Mouse (Mus musculus): ENCODE measurements at regions not wholly inside any gene's neighbourhood (a gene's known extent, or its start where the extent isn't known, plus 50 kb on each side); places are given as distances from the start of the nearest gene placed in this dataset.

DNA sequence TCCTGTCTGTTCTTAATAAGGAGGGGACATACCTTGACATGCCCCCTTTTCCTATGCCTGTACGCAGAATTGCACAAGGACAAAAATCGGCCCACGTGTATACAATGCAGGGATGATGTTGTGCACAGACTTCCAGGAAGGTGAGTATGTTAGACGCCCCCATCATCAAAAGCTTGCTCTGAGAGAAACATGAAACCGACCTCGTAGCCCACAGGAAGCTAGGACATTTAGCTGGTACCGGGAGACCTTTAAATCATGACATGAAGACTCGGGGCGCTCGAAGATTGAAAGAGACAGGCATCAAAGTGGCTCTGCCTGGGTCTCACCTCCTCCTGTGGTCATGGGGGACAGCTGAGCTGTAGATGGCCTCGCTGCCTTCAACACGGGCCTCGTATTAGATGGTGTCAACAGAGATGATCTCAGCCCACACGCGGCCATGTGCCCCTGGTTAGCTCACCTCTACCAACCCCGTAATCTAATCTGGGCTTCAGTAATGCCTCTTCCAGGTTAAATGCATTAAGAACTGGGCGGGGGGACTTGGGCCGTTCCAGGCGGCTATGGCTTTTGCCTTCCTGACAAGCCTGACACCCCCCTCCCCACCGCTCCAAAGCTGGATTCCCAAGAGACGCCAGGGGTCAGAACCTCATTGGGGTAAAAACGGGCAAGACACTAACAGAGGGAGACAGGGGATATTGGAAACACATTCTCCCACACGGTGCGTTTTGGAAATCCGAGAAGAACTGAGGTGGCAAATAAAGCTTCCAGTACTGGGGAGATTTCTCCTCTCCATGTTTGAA, 520.9 kb upstream of the Tbx3 start:
- no peak overlapping the region for H3K4me3 ChIP-seq (ENCODE audit: control insufficient read depth in 1 of 2, insufficient read depth in 1 of 2, low read depth in 2 of 2, low read length in 2 of 2)
- H3K4me1 ChIP-seq (ENCODE audit: control insufficient read depth in 1 of 2, insufficient read depth in 2 of 2, low read length in 2 of 2): no peaks in the 10 kb centered on the region
- TF ChIP-seq SMC3 (IDR thresholded peaks at IDR 0.05; ENCODE audit: low read depth, low read length): no peak
- no peaks in the 10 kb centered on the region for H3K79me2 ChIP-seq (ENCODE audit: control insufficient read depth, insufficient read depth, low read length, poor library complexity)
- no peaks in the 10 kb centered on the region for H3K9me3 ChIP-seq (replicated peaks; ENCODE audit: insufficient read depth, low read length)
- no peak overlapping the region for H3K27ac ChIP-seq (ENCODE audit: control insufficient read depth, low read depth, low read length)
- no peak for DNase-seq (ENCODE audit: low read depth, low spot score)
- no peaks in the 10 kb centered on the region for H3K36me3 ChIP-seq (ENCODE audit: control insufficient read depth in 1 of 2, insufficient read depth in 2 of 2, low read length in 2 of 2)
- H3K9ac ChIP-seq (ENCODE audit: control insufficient read depth, low read depth, low read length, poor library complexity, severe bottlenecking): no peak overlapping the region
- no peaks in the 10 kb centered on the region for H3K27me3 ChIP-seq (ENCODE audit: control insufficient read depth in 1 of 2, insufficient read depth in 2 of 2, low read length in 2 of 2)

GRCm38 (mm10) chr5:119153086-119153485, 517.4 kb upstream of the Tbx3 start:
- H3K9me3 ChIP-seq (replicated peaks; ENCODE audit: insufficient read depth, low read length): no peaks in the 10 kb centered on the region
- no peak for DNase-seq (ENCODE audit: low read depth, low spot score)
- TF ChIP-seq NELFE (IDR thresholded peaks at IDR 0.05; ENCODE audit: low read depth, low read length) (no peak), ZC3H11A (IDR thresholded peaks at IDR 0.05; ENCODE audit: low read depth, low read length) (no peak), USF1 (IDR thresholded peaks at IDR 0.05; ENCODE audit: low read depth, low read length) (no peak), SMC3 (IDR thresholded peaks at IDR 0.05; ENCODE audit: low read depth, low read length) (no peak), RCOR1 (IDR thresholded peaks at IDR 0.05; ENCODE audit: low read depth, low read length) (no peak), USF2 (IDR thresholded peaks at IDR 0.05; ENCODE audit: borderline replicate concordance in 1 of 2, insufficient read depth in 1 of 2, low read depth in 1 of 2, low read length in 2 of 2) (no peak), POLR2A (IDR thresholded peaks at IDR 0.05; ENCODE audit: control insufficient read depth in 1 of 2, insufficient read depth in 1 of 2, low read depth in 1 of 2, low read length in 2 of 2, poor library complexity in 1 of 2) (no peak), HCFC1 (IDR thresholded peaks at IDR 0.05; ENCODE audit: low read depth, low read length) (no peak), MEF2A (IDR thresholded peaks at IDR 0.05; ENCODE audit: extremely low read depth, insufficient replicate concordance, low read depth, low read length, poor library complexity, severe bottlenecking) (no peak), ZKSCAN1 (IDR thresholded peaks at IDR 0.05; ENCODE audit: low read depth, low read length) (no peak), CTCF (IDR thresholded peaks at IDR 0.05 in 2 of 3, conservative IDR thresholded peaks at IDR 0.05 in 1 of 3; ENCODE audit: control insufficient read depth in 1 of 3, insufficient read depth in 1 of 3, low read depth in 2 of 3, low read length in 3 of 3, poor library complexity in 1 of 3, severe bottlenecking in 1 of 3) (no peak), POLR2AphosphoS2 (IDR thresholded peaks at IDR 0.05; ENCODE audit: low read length) (no peak), CHD2 (IDR thresholded peaks at IDR 0.05; ENCODE audit: low read length) (no peak), MYC (IDR thresholded peaks at IDR 0.05; ENCODE audit: low read depth, low read length) (no peak), NRF1 (IDR thresholded peaks at IDR 0.05; ENCODE audit: insufficient read depth, low read depth, low read length, poor library complexity, severe bottlenecking) (no peak), GABPA (IDR thresholded peaks at IDR 0.05; ENCODE audit: low read depth, low read length) (no peak)

More at GRCm38 (mm10) chr5:119153086-119153485, 517.4 kb upstream of the Tbx3 start:
- no peaks in the 10 kb centered on the region for H3K79me2 ChIP-seq (ENCODE audit: control insufficient read depth, insufficient read depth, low read length, poor library complexity)
- H3K4me3 ChIP-seq (ENCODE audit: control insufficient read depth in 1 of 2, insufficient read depth in 1 of 2, low read depth in 2 of 2, low read length in 2 of 2): no peak overlapping the region
- H3K27ac ChIP-seq (ENCODE audit: control insufficient read depth, low read depth, low read length): no peak overlapping the region
- H3K27me3 ChIP-seq (ENCODE audit: control insufficient read depth in 1 of 2, insufficient read depth in 2 of 2, low read length in 2 of 2): no peaks in the 10 kb centered on the region
- H3K36me3 ChIP-seq (ENCODE audit: control insufficient read depth in 1 of 2, insufficient read depth in 2 of 2, low read length in 2 of 2): no peaks in the 10 kb centered on the region
- no peaks in the 10 kb centered on the region for H3K4me1 ChIP-seq (ENCODE audit: control insufficient read depth in 1 of 2, insufficient read depth in 2 of 2, low read length in 2 of 2)
- no peak overlapping the region for H3K9ac ChIP-seq (ENCODE audit: control insufficient read depth, low read depth, low read length, poor library complexity, severe bottlenecking)
